Mouse (Mus musculus): ENCODE data around the gene Alg2.
A peak's percentile ranks its signal among the peaks of the same experiment; 100 is the strongest.

Alg2 gene

GRCm38 (mm10) chr4:47473968-47474729 is at the start of gene Alg2, which contains the start of gene Sec61b:
Gene Alg2, minus strand, starts transcription at chr4:47474333.
Gene Sec61b, plus strand, starts transcription at chr4:47474658.
- peak; percentile 100 for DNase-seq

GRCm38 (mm10) chr4:47521884-47522605 is 47.9 kb upstream of the Alg2 start:
- no peak for DNase-seq

DNA sequence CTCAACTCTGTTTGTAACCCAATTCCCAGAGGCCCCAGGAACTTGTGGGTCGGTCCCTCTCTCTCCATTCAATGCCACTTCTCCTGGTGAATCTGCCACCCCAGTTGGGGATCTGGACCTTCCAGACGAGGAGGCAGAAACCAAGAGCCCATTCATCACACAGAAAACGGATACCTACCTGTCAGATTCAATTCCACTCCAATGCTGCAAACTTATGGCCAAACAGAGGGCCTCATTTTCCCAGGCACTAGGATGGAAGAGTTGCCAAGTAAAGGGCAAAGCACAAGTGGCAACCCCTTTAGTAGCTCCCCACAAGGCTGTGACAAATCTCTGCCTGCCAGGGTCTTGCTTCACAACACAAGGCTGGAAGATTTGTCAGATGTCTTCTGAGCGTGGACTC is 45.9 kb upstream of the Alg2 start:
- DNase-seq: no peak

GRCm38 (mm10) chr4:47518551-47519181 is 44.5 kb upstream of the Alg2 start:
- no peak for DNase-seq

- no peak for DNase-seq
These were observed 30.8 kb upstream of the Alg2 start for GRCm38 (mm10) chr4:47504841-47505517.

DNA sequence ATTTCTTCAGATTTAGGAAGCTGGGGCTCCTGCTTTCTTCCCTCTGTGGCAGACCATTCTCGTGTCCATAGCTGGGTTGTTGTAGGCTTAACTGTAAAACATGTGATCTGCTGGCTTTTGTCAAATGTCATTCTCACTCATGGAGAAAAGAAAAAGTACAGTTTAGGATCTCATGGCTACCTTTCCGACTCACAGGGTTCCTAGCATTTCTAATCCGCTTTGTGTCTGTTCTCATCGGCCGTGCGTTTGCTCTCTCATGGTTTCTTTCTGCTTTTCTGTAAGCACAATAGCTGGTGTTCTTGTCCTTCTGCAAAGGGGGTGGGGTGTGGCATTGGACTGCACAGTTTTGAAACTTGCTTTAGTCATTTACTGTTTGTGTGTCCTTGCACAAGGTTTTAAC is 28.9 kb upstream of the Alg2 start:
- no peak for DNase-seq

DNA sequence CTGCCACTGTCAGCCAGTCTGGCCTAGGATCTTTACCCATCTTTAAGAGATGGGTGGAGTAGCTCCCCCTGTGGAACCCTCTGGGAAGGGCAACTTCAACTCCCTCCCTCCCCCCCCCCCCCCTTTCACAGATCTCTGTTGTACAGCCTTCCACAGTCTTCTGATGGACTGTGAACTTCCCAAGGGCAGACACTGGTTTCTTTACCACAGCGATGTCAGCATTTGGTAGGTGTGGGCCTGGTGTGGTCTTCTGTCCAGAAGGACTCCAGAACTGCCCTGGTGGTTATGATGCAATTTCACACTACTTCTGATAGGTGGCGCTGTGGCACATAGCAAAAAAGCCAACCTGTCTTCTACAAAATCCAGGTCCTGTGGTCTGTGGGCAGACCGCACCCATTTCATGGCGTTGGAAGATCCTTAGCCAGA is 28.4 kb upstream of the Alg2 start:
- peak; percentile 59 for DNase-seq

DNA sequence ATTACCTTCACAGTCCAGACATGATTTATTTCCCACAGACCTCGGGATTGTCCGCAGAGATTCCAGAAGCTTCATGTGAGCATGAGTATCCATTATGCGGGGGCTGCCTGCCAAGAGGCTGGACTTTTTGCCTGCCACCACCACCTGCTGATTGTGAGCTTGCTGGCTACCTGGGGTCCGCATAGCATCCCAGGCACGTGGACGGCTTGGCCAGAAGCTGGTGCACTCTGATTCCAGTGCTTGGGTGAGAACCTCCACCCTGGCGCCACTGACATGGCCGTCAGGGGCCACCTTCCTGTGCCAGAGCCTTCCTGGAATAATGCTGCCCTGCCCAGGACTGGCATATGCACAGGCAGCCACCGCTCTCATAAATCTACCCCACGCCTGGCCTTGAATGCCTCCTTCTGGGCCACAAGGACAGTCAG is 25.0 kb upstream of the Alg2 start:
- no peak for DNase-seq

DNA sequence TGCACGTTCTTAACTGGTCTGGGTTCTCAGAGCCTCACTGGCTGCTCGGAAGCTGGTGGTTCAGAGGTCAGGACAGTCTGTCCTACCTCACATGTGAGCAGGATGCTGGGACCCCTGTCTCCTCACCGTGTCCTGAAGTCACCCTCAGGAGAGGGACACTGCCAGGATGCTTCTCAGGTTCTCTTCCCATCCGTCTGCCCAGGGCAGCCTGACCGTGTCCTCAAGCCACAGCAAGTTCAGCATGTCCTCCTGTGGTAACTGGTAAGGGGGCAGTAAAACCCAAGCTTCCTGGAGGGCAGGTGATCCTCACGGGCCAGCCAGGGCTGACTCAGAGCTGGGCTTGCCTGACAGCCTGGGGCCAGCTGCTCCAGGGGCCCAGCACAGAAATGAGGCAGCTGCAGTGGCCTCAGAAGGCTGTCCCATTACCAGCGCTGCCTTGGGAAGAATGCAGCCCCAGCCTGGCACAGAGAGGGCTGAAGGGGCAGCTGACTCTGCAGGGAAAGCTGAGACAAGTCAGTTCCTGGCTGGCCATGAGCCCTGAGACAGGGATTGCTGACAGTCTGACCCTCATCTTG is 23.8 kb upstream of the Alg2 start:
- no peak for DNase-seq

- no peak for DNase-seq
These were observed 20.6 kb upstream of the Alg2 start for GRCm38 (mm10) chr4:47494686-47495085.

DNA sequence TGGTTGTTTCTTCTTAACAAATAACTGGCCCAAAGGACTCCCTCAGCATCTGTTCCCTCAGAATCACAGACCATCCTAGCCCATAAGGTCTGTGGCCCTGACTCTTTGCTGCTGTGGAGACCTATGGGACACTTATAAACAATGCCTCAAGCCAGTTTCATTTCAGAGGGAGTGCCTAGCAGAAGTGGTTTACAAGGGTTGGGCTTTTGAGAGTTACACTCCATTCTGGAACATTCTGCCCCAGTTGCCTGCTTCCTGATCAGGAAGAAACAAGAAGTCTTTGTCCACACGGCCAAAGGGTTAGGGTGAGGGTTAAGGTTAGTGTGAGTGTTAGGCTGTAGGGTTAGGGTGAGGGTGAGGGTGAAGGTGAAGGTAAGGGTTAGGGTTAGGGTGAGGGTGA is 20.0 kb upstream of the Alg2 start:
- DNase-seq: peak; percentile 27

DNA sequence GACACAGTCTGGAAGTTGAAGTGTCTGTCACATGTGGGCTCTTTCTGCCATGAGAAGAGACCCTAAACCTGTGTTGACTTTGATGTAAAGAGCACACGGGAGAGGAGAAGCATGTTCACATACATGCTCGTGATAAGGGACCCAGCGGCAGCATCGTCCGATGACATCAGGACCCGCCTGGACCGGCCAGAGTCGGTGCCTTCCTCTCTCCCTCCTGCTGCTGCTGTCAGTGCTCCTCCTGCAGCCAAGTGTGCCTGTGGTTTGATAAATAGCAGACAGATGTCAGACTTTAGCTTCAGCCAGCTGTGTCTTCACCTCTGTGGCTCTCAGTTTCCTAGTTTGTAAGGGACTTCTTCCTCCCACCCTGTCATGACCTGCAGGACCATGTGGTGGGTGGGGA is 19.3 kb upstream of the Alg2 start:
- no peak for DNase-seq

DNA sequence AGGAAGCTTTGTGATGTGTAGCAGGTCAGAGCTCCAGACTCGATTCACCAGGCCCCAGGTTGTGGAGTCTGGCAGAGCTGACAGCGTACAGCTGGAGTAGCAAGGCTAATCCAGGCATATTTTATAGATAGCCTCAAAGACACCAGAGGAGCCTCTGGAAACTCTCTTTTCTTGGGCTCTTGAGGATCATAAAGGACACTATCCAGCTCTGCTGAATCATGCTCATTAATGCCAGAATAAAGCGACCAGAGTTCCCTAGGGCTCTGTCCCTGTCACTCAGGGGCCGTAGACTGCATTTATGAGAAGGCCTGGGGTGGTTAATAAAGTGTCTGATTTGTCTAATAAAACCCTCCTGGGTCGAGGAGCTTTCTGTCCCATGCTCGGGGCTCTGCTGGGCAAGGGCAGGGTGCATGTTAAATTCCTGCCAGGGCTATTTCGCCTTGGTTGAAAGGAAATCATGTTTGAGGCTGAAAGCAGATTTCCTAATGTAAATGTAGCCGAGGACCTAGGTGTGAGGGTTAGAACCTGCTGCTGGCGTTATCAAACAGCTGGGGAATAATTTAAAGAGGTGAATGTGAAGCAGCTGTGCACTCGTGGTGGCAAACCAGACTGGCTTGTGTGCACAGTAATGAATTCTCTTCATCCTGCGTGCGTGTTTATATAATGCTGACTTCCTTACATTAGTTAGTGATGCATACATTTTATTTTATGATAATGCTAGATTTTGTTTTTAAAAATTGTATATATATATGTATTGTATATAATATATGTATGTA is 18.4 kb upstream of the Alg2 start:
- no peak for DNase-seq

DNA sequence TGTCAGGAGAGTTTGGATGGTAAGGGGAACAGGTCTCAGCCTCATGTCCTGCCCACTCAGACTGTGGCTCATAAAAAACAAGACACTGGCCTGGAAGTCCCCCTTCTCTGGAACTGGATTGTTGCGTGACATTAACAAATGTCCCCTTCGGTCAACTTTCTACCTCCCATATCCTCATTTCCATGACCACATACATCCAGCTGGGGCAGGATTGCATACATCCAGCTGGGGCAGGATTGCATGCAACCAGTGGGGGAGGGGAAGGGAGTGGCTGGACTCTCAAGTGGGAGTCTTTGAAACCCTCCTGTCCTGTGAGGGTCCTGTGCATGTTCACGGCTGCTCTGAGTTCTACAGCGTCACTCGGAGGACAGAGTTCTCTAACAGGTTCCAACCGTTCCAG is 17.1 kb upstream of the Alg2 start:
- no peak for DNase-seq

- no peak for DNase-seq
These were observed 6.4 kb upstream of the Alg2 start for GRCm38 (mm10) chr4:47480576-47480975.

GRCm38 (mm10) chr4:47480095-47480494 is 6.0 kb upstream of the Alg2 start:
- DNase-seq: no peak

GRCm38 (mm10) chr4:47477539-47477938 is 3.4 kb upstream of the Alg2 start:
- DNase-seq: no peak

GRCm38 (mm10) chr4:47474730-47475643 is 854 bp upstream of the Alg2 start:
- DNase-seq: no peak

DNA sequence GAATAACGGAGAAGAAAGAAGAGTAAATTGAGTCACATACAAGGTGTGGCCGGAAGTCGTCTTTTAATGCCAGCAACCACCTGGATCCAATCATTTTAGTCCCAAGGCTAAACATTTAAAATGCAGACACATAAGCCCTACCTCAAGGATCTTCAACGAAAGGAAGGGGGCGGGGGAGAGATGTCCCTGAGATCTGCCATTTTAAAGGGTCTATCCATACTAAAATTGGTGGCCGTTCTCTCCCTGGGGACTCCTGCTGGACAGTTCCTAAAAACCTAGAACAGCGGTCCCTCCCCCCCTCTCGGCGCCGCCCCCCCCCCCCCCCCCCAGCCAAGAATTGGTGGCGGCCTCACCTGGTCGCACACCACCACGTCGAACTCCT is 556 bp downstream of the Alg2 start:
- peak; percentile 16 for DNase-seq

GRCm38 (mm10) chr4:47467196-47467595 is 6.9 kb downstream of the Alg2 start:
- DNase-seq: no peak

Measured in lung, postnatal 36 days (tissue).